Mouse (Mus musculus) monocyte, adult 2 months (primary cell): ENCODE data around the gene Atp6ap1.

ENCODE experiments used
- DNase-seq, 2 experiments: peaks; one replicate each; pipeline ENCODE4 v3.0.0; 2022; ENCODE audit warnings: low spot score in 2 of 2, low read depth in 1 of 2

The Atp6ap1 gene

DNA sequence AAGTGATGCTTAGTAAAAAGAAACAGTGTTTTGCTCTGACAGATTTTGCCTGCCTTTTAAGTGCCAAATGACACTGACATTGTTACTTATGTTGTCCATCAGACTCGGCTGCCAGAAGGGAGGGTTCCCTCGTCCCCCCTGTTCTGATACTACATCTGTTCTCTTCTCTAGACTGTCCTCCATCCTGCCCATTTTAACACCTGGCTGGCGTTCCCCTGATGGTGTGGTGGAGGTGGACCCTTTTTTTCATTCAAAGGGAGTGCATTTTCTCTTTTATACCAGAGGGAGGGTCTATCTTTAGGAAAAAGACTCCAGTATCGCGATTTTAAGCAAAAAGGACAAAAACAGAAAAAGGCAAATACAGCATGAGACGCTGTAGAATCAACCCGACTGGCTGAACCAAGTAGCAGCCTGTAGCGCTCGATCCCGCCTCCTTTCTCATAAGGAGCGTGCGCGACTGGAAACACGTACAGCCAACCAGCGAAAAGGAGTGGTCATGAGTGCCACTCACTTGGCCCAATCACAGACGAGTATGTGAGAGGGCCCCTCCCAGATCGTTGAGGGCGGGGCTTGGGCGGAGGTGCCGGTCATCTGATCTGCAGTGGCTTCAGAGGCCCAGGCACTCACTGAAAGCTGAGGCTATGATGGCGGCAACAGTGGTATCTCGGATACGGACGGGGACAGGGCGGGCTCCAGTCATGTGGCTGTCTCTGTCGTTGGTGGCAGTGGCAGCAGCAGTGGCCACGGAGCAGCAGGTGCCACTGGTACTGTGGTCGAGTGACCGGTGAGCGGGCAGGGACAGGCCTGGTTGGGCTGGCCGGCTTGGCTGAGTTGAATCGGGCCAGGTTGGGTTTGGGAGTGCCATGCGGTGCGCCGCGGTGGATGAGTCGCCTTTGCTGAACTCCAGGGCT lies at the start of gene Atp6ap1:
TSS of gene Atp6ap1 (plus strand) at position 560 of the 911 bp plus-strand sequence.
- peak; percentile 85 to 86 for DNase-seq

- DNase-seq, result peak in 1 of 2 experiments; percentile 39
Observed at GRCm38 (mm10) chrX:74248651-74249050, 48.2 kb upstream of the Atp6ap1 start.

DNA sequence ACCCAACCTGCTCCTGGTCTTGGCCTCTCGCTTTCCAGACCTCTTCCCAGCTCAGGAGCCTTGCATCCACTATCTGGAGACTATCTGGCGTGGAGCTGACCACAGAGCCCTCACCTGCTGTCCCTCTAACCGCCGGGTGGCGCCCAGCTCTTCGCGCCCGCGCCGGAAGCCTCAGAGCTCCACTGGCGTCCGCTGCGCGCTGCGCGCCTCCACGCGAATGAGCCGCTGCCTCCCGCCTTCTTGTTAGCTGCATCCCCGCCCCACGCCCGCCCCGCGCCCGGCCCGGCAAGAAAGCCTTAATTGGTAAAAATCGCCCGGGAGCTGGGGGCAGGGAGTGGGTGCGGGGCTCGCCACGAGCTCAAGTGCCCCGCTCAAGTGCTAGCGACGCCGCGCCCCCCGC lies 47.3 kb upstream of the Atp6ap1 start, which contains the start of gene Flna:
TSS of gene Flna (minus strand) at position 206 of the 400 bp plus-strand sequence.
- DNase-seq, result peak in 1 of 2 experiments; percentile 50

GRCm38 (mm10) chrX:74254153-74254887 lies 42.6 kb upstream of the Atp6ap1 start, which contains the start of gene Emd:
Gene Emd (plus strand): TSS chrX:74254687.
- peak; percentile 86 to 89 for DNase-seq

DNA sequence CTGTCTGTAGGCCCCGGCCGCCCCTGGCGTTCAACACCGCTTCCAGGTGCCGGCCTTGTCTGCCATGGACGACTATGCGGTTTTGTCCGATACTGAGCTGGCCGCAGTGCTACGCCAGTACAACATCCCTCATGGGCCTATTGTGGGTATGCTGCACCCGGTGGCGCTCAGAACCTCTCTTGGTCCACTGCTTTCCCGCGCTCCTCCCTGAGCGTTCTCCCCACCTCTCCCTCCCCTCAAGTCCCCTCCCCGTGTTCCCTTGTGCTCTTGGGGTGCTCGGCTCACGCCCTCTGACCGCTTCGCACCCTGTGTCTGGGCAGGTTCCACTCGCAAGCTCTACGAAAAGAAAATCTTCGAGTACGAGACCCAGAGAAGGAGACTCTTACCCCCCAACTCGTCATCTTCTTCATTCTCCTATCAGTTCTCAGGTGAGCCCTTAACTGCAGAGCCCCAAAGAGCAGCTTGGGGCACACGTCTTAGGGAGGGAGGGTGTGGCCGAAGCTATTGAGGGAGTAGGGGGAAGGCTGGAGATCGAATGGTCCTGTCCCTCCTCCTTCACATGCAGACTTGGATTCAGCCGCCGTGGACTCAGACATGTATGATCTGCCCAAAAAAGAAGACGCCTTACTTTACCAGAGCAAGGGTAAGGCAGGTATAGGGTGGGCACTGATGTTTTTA lies 41.9 kb upstream of the Atp6ap1 start:
- DNase-seq, result no peak

- DNase-seq, result no peak
Observed at GRCm38 (mm10) chrX:74257746-74258145, 39.2 kb upstream of the Atp6ap1 start.

DNA sequence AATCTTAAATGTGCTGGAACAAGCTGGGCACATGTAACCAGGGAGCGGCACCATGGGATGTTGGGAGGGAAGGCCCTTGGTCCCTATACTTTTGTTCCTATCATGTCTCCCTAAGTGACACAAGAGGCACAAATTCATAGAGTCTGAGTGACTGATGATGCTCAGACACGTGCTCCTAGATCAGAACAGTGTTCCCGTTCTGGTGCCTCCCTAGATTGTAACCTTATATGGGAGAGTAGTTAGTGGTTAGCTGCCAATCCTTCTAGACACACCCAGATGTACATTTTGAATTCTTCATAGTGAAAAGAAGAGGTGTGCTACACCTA lies 27.2 kb upstream of the Atp6ap1 start:
- DNase-seq, result no peak

DNA sequence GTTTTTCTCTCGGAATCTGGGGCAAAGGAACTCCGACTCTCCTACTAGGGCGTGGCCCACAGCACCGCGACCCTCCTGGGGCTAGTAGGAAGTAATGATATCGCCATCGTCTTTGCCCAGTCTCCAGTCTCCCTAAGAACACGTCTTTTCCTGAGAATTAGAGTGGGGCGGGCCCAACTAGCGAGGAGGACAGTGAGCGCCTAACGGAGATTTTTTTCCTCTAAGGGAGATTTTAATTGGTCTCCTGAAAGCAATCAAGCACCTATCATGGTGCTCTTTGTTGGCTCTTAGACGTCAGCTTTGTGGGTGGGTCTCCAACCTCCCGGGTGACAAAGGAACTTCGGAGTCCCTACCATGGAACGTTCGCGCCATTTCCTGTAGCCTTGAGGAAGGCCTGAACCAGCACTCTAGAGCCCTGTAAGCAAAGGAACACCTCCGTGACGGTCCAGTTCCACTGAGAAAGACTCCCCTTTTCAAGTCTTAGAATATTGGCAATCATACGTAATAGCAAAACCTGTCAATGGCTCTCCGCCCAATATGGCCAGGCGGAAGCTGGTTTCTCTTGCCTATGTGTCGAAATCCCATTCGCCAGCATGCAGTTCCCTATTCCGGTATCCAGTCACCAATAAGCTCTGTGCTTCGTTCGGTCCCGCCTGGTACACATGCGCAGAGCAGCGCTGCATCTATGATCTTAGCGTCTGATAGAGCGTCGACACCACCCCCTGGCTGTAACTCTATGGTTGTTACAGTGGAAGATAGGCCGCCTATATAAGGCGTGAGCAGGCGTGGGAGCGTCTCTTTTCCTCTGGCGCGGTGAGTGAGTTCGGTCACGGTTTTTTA lies 26.6 kb upstream of the Atp6ap1 start, which contains the start of gene Rpl10:
TSS of gene Rpl10 (plus strand) at position 751 of the 840 bp plus-strand sequence.
- DNase-seq, result peak; percentile 85 to 87

GRCm38 (mm10) chrX:74270902-74271551 lies 25.9 kb upstream of the Atp6ap1 start:
- peak in 1 of 2 experiments; percentile 23 for DNase-seq

DNA sequence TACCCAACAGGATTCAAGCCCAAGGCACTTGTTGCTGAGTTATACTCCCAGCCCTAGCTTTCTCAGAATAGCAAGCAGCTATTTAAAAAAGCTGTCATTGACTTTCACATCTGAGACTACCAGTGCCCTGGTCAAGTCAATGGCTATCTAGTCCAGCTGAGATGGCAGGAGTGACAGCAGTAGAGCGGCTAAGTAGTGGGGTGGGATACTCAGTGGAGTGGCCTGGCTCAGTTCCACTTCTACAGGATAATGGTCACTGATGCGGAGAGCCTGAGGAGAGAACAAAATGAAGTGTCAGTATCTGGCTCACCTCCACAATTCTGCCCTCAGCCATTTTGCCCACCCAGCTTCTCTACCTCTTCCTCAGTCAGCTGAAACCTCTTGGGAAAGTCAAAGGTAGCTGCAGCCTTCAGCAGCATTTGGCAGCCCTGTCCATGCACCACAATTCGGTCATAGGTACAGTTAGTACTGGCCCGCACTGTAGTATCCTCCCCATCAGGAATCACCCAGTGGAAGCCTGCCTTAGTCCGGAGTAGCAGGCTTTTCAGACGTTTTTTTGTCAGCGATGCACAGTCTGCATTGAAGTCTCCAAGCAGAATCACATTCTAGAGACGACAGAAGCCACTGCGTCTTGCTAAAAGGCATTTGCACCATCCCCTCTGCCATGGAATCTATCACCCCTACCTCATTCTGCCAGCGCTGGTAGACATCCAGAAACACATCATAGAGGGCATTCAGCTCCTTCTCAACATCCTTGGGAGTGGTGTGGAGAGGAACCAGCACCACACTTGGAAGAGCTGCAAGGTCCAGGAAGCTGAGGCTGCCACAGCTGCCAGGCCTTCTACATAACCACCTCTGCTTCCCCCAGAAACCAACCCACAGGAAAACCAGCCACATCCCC lies 23.2 kb upstream of the Atp6ap1 start:
- no peak for DNase-seq

DNA sequence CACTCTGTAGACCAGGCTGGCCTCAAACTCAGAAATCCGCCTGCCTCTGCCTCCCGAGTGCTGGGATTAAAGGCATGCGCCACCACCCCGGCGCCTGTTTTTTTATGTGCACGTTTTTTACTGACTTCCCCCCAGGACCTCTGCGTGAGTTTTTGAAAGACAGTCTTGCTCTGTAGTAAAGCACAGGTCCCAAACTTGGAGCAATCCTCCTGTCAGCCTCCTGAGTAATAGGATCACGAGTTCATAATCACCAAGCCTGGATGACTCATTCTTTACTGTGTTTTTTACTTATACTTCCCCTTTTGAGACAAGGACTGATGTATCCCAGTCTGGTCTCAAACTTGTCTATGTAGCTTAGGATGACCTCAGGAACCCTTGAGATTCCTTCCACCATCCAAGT lies 19.0 kb upstream of the Atp6ap1 start:
- DNase-seq, result no peak

- no peak for DNase-seq
Observed at GRCm38 (mm10) chrX:74281041-74281731, 15.7 kb upstream of the Atp6ap1 start.

DNA sequence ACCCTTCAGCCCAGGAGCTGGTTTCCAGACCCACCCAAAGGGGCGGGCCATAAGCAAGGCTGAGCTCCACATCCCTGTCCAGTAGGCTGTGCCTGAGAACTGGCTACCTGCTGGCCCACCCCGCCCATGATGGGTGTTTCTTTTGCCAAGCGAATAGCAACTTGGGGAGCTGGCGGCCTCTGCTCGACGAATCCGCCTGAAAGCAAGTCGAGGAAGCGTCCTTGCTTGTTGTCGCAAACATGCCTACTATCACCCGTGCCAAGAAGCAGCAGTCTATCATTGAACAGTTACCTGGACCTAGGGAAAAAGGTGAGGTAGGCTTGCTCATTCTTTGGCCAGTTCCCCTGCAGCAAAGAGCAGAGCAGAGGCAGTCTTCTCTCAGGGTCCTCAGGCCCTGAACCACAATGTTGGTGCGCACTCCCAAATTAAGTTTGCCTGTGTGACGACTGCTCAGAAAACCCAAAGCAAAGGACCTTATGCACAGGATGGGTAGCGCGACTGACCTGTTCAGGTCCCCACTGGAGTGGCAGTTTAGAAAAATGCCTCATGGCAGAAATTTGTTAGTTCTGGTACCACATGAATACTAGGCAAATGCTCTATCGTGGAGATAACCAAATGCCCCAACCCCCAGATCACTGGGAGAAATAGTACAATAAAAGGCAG lies 15.0 kb upstream of the Atp6ap1 start, which contains the start of the genes Taz and Dnase1l1:
TSS of gene Taz (plus strand) at position 181 of the 663 bp plus-strand sequence.
TSS of gene Dnase1l1 (minus strand) at position 606 of the 663 bp plus-strand sequence.
- peak in 1 of 2 experiments; percentile 56 for DNase-seq

DNA sequence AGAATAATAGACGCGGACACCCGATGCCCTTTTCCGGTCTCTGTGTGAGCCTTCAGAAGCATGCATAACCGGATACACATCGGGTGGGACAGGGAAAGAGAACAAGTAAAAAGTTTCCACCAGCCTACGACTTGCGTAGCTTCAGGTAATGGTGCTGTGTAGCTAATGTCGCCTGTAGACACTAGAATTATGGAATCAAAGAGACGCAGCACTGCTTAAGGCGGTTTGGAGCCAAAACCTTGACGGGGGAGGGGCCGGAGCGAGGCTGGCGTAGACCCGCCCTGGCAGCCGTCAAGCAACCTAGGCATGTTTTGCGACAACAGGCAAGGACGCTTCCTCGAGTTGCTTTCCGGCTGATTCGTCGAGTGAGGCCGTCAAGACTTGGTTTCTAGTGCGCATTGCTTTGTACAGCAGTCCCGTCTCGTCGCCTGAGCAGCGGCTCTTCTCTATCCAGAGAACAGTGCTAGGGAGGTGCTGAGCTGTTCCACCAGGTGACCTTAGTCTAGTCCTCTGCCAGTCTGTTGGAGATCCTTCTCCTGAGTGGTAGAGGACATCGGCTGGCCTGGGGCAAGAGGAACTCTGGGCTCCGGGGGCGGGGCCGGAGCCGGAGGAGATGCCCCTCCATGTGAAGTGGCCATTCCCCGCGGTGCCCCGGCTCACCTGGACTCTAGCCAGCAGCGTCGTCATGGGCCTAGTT lies 14.4 kb upstream of the Atp6ap1 start:
- peak in 1 of 2 experiments; percentile 71 for DNase-seq

DNA sequence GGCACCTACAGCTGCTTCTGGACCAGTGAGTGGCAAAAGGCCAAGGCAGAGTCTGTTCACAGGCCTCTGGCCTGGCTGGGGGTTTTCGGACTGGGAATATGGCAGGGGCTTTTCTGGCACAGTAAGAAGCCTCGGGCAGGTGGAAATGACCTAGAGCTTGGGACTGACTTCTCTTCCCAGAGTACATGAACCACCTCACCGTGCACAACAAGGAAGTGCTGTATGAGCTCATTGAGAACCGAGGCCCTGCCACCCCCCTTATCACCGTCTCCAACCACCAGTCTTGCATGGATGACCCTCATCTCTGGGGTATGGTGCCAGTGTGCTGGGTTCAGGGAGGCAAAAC lies 13.8 kb upstream of the Atp6ap1 start:
- no peak for DNase-seq

DNA sequence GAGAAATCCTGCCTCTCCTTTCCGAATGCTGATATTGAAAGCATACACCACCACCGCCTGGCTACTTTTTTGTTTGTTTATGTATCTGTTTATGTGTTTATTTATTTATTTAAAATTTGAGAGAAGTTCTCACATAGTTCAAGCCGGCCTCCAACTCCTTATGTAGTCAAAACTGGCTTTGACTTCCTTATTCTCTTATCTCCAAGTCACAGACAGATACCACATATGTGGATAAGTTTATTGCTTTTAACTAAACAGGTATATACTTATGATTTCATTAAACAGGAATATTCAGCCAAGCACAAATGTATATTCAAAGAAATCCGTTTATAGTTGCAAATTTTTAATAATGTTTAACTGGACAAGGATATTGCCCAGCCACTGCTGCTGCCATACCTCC lies 3.5 kb upstream of the Atp6ap1 start:
- DNase-seq, result no peak

- no peak for DNase-seq
Observed at GRCm38 (mm10) chrX:74298348-74298747, 1.5 kb downstream of the Atp6ap1 start.
